Mouse (Mus musculus) forebrain, embryonic 14.5 days (tissue): ENCODE results near the gene Klhdc1. TPM values are rescaled to one million over a fixed set of nuclear protein-coding genes. Genes with fewer than 3 reads are reported as not detected.
A peak's percentile ranks its signal among the peaks of the same experiment; 100 is the strongest.

Experiments
- ATAC-seq: fragments of 200-750 bp; cut with Nextera tagmentation; 2 replicates; pipeline ENCODE4 v1.8.0; 2017; ENCODE audit warnings: mild to moderate bottlenecking, moderate library complexity
- DNase-seq: peaks from one replicate; pipeline ENCODE4 v3.0.0-alpha.2; 2015; ENCODE audit warnings: low spot score
- H3K27ac ChIP-seq: fragments of 300-500 bp; sonication (generic); 2 replicates; pipeline ENCODE4 v1.5.1; 2014; ENCODE audit warnings: low read depth, mild to moderate bottlenecking, control low read depth, low read length, moderate library complexity
- H3K27me3 ChIP-seq: fragments of 300-500 bp; sonication (generic); replicated peaks from 2 replicates; pipeline ENCODE4 v1.6.1; 2014; ENCODE audit warnings: low read length, control low read depth, mixed read lengths; ENCODE audit not compliant: control insufficient read depth, insufficient read depth
- H3K36me3 ChIP-seq: fragments of 300-500 bp; sonication (generic); 2 replicates; pipeline ENCODE4 v1.6.1; 2014; ENCODE audit warnings: low read length, control low read depth; ENCODE audit not compliant: control insufficient read depth, insufficient read depth
- H3K4me1 ChIP-seq: fragments of 300-500 bp; sonication (generic); 2 replicates; pipeline ENCODE4 v1.6.1; 2014; ENCODE audit warnings: antibody characterized with exemption, low read length, control low read depth; ENCODE audit not compliant: control insufficient read depth, insufficient read depth
- H3K4me2 ChIP-seq: fragments of 300-500 bp; sonication (generic); 2 replicates; pipeline ENCODE4 v1.6.1; 2014; ENCODE audit warnings: mild to moderate bottlenecking, control low read depth, low read length
- H3K4me3 ChIP-seq: fragments of 300-500 bp; sonication (generic); 2 replicates; pipeline ENCODE4 v1.5.1; 2014; ENCODE audit warnings: low read depth, low read length, control low read depth
- H3K9ac ChIP-seq: fragments of 300-500 bp; sonication (generic); 2 replicates; pipeline ENCODE4 v1.6.1; 2014; ENCODE audit warnings: mild to moderate bottlenecking, low read length, control low read depth, moderate library complexity
- H3K9me3 ChIP-seq: fragments of 300-500 bp; sonication (generic); replicated peaks from 2 replicates; pipeline ENCODE4 v1.6.1; 2016; ENCODE audit warnings: low read length, control low read depth, mixed read lengths; ENCODE audit not compliant: control insufficient read depth
- WGBS: fragments of 180-500 bp; shearing (Covaris S2); extraction: QIAGEN DNeasy Blood & Tissue Kit; methylation state at CpG from one replicate; pipeline ENCODE4 v1.1.7; 2014; 5-methylcytosine and 5-hydroxymethylcytosine counted together
- polyA plus RNA-seq: library from polyadenylated mRNA; unstranded; fragments of >200 nt; fragmentation: Nextera tagmentation; extraction: Ambion mirVana; gene quantifications from 2 replicates; pipeline ENCODE4 v1.2.1, GENCODE M21; 2014

Gene Klhdc1
- polyA plus RNA-seq, 1 experiment from 2014 or later = 11.9 TPM

DNA sequence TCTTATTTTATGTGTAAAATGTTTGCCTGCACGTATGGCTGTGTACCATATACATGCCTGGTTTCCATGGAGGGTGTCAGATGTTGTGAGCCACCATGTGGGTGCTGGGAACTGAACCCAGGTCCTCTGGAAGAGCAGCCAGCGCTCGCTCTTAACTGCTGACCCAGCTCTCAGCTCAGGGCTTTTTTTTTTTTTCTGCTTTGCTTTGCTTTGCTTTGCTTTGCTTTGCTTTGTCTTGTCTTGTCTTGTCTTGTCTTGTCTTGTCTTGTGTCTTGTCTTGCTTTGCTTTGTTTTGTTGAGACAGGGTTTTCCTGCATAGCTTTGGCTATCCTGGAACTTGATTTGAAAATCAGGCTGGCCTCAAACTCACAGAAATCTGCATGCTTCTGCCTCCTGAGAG lies 39.9 kb downstream of the Klhdc1 start:
- H3K9me3 ChIP-seq = no peaks in the 10 kb centered on the region
- 93% methylated on average over 3 of the region's 3 CpGs for WGBS
- no peak for ATAC-seq
- H3K36me3 ChIP-seq = no peaks in the 10 kb centered on the region
- H3K4me3 ChIP-seq = no peak overlapping the region
- H3K27ac ChIP-seq = no peak overlapping the region
- no peak overlapping the region for H3K9ac ChIP-seq
- H3K4me1 ChIP-seq = no peaks in the 10 kb centered on the region
- no peaks in the 10 kb centered on the region for H3K27me3 ChIP-seq
- H3K4me2 ChIP-seq = no peak overlapping the region
- DNase-seq = no peak

DNA sequence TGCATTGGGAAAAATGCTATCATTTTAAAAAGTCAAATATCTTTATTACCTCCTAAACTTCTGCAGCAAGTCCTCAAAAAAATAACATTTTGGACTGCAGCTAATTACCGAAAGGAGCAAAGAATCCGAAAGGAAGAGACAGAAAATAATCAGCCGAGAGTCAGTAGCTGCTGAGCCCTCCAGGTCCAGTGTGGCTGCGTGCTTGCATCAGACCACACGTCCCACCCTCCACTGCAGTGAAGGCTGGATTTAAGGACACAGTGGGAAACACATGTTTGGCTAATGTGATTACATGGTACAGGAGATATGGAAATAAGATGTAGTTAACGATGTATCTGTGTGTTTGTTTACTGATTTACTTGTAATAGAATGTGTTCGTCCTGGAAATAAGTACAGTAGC lies 42.2 kb downstream of the Klhdc1 start:
- no peaks in the 10 kb centered on the region for H3K36me3 ChIP-seq
- no peak overlapping the region for H3K4me2 ChIP-seq
- no peaks in the 10 kb centered on the region for H3K4me1 ChIP-seq
- no peaks in the 10 kb centered on the region for H3K27me3 ChIP-seq
- 83% methylated on average over 7 of the region's 7 CpGs for WGBS
- H3K9me3 ChIP-seq = no peaks in the 10 kb centered on the region
- no peak overlapping the region for H3K27ac ChIP-seq
- DNase-seq (no peak), ATAC-seq (no peak)
- H3K4me3 ChIP-seq = no peak overlapping the region
- H3K9ac ChIP-seq = no peak overlapping the region

DNA sequence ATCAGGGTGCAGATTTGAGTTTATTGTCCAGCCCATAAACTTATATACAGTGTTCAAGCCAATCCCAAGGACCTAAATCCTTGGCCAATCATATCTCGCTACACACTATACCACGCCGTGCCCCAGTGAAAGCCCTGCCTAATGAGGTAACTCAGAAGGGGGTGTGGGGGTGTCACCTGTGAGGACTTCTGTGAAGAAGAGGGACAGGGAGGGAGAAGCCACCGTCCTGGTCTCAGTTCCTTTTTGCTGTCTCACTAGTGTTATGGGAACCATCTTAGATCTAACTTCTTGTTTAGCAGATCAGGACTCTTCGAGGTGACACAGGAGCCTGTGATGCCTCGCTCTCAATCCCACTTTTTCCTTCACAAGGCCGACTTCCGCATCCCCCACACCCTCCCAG lies 46.6 kb downstream of the Klhdc1 start:
- H3K27ac ChIP-seq = no peak overlapping the region
- no peaks in the 10 kb centered on the region for H3K27me3 ChIP-seq
- H3K9ac ChIP-seq = no peak overlapping the region
- no peaks in the 10 kb centered on the region for H3K36me3 ChIP-seq
- 89% methylated on average over 8 of the region's 8 CpGs for WGBS
- no peaks in the 10 kb centered on the region for H3K4me1 ChIP-seq
- H3K9me3 ChIP-seq = no peaks in the 10 kb centered on the region
- no peak overlapping the region for H3K4me2 ChIP-seq
- DNase-seq (no peak), ATAC-seq (no peak)
- H3K4me3 ChIP-seq = no peak overlapping the region

DNA sequence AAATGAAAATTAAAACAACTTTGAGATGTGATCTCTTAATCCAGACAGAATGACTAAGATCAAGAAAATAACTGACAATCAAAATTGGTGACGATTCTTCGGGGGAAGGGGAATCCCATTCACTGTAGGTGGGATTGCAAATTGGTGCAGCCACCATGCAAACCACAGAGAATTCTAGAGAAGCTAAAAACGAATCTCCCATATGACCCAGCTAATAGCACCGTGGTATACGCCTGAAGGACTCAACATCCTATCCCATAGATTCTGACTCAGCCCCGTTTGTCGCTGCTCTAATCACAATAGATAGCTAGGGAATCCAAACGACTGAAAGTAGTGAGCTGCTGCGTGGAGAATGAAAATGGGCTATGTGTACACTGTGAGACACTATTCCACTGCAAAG lies 47.7 kb downstream of the Klhdc1 start:
- Histone ChIP-seq H3K36me3 (no peaks in the 10 kb centered on the region), H3K9me3 (no peaks in the 10 kb centered on the region), H3K9ac (no peak overlapping the region), H3K27me3 (no peaks in the 10 kb centered on the region), H3K4me3 (no peak overlapping the region), H3K4me1 (no peaks in the 10 kb centered on the region), H3K4me2 (no peak overlapping the region), H3K27ac (no peak overlapping the region)
- ATAC-seq (no peak), DNase-seq (no peak)
- WGBS = 76% methylated on average over 9 of the region's 9 CpGs

DNA sequence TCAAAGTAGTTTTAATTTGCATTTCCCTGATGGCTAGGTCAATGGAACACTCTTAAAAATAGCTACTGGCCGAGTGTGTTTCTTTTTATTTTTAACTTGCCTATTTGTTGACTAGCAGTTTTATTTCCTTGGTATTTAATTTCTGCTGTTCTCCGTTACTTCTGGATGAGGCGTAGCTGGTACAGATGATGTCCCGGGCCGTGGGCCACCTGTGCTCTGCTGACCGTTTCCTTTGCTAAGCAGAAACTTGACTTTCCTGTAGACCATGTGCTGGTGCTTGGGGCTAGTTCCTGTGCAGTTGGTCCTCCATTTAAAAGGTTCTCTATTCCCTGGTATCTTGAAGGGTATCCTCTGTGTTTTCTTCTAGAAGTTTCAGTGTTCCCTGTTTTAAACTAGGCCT lies 51.4 kb downstream of the Klhdc1 start:
- Histone ChIP-seq H3K4me1 (peaks cover 4% of the 10 kb centered on the region; the same call in 1 of the 2 replicates), H3K9me3 (no peaks in the 10 kb centered on the region), H3K27me3 (no peaks in the 10 kb centered on the region), H3K4me3 (no peak overlapping the region), H3K4me2 (no peak overlapping the region), H3K27ac (no peak overlapping the region), H3K9ac (no peak overlapping the region), H3K36me3 (no peaks in the 10 kb centered on the region)
- DNase-seq = no peak
- 93% methylated on average over 6 of the region's 6 CpGs for WGBS
- ATAC-seq = no peak

DNA sequence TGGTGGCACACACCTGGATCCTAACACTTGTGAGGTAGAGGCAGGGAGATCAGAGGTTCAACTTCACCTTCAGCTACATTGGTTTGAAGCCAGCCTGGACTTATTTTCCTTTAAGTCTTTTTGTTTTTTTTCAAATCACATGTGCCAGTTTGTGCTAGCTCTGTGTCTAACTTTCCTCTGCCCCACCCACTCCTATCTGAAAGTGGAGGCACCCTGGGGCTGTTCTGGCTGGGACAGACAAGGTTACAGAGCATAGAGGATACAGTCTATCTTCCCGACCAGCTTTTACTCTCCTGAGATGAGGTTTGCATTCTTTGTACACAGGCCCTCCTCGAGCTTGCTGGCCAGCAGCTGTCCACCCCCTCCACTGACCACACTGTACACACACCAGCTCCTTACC lies 52.8 kb downstream of the Klhdc1 start:
- no peak overlapping the region for H3K4me2 ChIP-seq
- no peaks in the 10 kb centered on the region for H3K27me3 ChIP-seq
- no peaks in the 10 kb centered on the region for H3K9me3 ChIP-seq
- no peak for ATAC-seq
- no peak overlapping the region for H3K4me3 ChIP-seq
- H3K9ac ChIP-seq = no peak overlapping the region
- H3K27ac ChIP-seq = no peak overlapping the region
- no peaks in the 10 kb centered on the region for H3K36me3 ChIP-seq
- DNase-seq = no peak
- 76% methylated on average over 2 of the region's 2 CpGs for WGBS
- peaks cover 5% of the 10 kb centered on the region for H3K4me1 ChIP-seq

DNA sequence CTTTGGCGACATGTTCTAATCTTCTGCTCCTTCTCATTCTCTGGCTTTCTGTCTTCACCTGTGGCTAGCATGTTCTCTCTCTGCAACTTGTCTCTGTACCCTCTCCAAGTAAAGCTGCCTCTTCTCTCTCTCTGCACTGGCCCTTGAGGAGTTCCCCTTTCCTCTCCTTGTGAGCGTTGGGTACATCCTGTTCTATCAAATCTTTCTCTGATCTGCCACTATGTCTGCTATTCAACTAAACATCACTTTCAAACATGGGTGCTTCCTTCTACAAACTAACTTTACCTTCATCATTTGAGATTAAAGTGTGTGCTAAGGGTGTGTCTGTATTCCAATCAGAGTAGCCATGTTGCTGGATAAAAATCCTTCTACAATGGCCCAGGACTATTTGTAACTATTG lies 54.0 kb downstream of the Klhdc1 start:
- DNase-seq (no peak), ATAC-seq (no peak)
- WGBS = 83% methylated on average over 2 of the region's 2 CpGs
- Histone ChIP-seq H3K4me3 (no peak overlapping the region), H3K9ac (no peak overlapping the region), H3K36me3 (no peaks in the 10 kb centered on the region), H3K27me3 (no peaks in the 10 kb centered on the region), H3K9me3 (no peaks in the 10 kb centered on the region), H3K4me1 (peaks cover 8% of the 10 kb centered on the region), H3K27ac (no peak overlapping the region), H3K4me2 (no peak overlapping the region)

DNA sequence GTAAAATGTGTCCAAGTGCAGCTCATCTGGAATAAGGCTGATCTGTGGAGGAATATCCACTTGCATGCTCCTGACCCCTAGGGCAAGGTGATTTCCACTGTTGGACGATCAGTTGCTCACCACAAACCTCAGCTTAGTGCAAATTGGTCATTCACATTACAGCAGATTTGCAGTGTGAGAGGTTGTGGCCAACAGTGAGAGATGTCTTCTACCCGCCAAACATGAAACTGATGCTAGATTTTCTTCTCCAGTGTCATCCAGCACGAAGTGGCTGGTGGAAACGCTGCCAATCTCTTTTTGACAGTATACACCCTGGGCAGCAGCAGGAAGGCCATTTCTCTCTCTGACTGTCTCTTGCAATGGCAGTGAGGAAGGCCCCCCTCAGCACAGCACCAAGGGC lies 54.7 kb downstream of the Klhdc1 start:
- Histone ChIP-seq H3K4me2 (peak overlapping the region; percentile 56), H3K36me3 (peaks cover 6% of the 10 kb centered on the region), H3K27me3 (no peaks in the 10 kb centered on the region), H3K4me3 (0 out of 2 replicates have a peak overlapping the region, but pooled peaks have one; percentile 99), H3K4me1 (peaks cover 8% of the 10 kb centered on the region), H3K27ac (0 out of 2 replicates have a peak overlapping the region, but pooled peaks have one; percentile 95), H3K9me3 (no peaks in the 10 kb centered on the region), H3K9ac (peak overlapping the region; percentile 99)
- DNase-seq (no peak), ATAC-seq (no peak)
- WGBS = 84% methylated on average over 4 of the region's 4 CpGs

DNA sequence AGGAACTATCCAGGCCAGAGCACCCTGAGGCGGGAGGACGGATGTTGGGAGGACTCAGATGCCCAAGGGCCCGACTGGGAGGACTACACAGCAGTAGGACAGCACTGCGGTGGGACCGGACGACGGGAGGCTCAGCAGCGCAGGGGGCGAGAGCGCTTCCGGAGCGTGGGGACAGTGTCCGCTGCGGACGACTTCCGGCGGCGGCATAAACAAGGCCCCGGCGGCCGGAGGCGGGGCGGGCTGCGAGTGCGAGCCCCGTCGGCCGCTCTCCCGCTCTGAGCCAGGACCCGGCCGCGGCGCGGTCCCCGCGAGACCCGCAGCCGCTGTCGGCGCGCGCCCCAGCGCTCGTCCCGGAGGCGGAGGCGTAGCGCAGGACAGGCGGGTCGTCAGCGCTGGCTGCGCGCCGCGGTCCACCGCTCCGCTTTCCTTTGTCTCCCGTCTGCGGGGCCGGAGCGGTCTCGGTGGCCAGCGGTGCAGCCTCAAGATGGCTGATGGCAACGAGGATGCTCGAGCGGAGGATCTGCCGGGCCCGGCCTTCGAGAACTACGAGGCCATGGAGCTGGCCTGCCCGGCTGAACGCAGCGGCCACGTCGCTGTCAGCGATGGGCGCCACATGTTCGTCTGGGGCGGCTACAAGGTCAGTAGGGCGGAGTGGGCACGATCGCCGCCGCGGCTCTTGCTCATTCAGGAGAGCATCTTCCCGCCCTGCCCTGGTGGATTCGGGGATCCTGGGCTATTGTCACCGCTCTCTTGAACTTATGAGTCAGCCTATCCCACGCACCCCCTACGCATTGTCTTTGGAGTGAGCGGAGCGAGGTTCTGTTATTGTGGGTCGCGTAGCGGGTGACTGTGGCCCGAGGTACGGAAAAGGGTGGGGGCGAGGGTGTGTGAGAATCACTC lies 55.8 kb downstream of the Klhdc1 start, which contains the start of gene Klhdc2:
Gene Klhdc2, plus strand, starts transcription at position 171 of the 900 bp plus-strand sequence.
- peak; percentile 91 for DNase-seq
- peak within 1 kb of the TSS; percentile 56 for H3K4me2 ChIP-seq
- no peaks in the 10 kb centered on the region for H3K9me3 ChIP-seq
- peak within 1 kb of the TSS; percentile 99 for H3K9ac ChIP-seq
- H3K4me1 ChIP-seq = peaks cover 8% of the 10 kb centered on the region
- WGBS = under 1% methylated on average over 97 of the region's 98 CpGs
- peak within 1 kb of the TSS; percentile 99 for H3K4me3 ChIP-seq
- peaks cover 16% of the 10 kb centered on the region for H3K36me3 ChIP-seq
- H3K27me3 ChIP-seq = no peaks in the 10 kb centered on the region
- peak; percentile 96 for ATAC-seq
- peak within 1 kb of the TSS; percentile 95 for H3K27ac ChIP-seq
